Mouse (Mus musculus): Measurements from ENCODE around the gene Gpc6. TPM values are rescaled to one million over a fixed set of nuclear protein-coding genes. Genes with fewer than 3 reads are reported as not detected.

The Gpc6 gene
- polyA plus RNA-seq, 1 experiment from 2014 or later: 11.4 TPM

DNA sequence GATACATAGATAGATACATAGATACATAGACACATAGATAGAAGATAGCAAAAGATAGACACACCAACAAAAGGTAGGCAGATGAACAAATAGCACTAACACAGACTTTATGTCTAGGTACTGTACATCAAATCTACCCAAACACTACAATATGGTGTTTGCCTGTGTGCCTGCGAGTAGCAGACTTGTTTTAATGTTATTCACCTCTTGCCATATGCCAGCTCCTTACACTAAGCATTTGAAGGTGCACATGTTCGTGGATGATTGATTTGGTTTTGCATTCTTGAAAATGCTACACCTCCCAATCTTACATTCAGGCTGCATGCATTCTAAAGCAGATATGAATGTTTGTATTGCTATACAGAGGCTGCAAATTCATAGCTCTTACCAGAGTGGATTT is 680.6 kb downstream of the Gpc6 start:
- H3K9ac ChIP-seq (ENCODE audit: low read length): no peak overlapping the region
- H3K36me3 ChIP-seq (ENCODE audit: control insufficient read depth, insufficient read depth, low read length): no peaks in the 10 kb centered on the region
- H3K9me3 ChIP-seq (ENCODE audit: control insufficient read depth, low read length): no peaks in the 10 kb centered on the region
- H3K4me2 ChIP-seq (replicated peaks; ENCODE audit: low read depth): no peak overlapping the region
- ATAC-seq (ENCODE audit: low FRiP score, low TSS enrichment): no peak
- no peak overlapping the region for H3K27ac ChIP-seq (replicated peaks)
- no peak for TF ChIP-seq EP300 (optimal IDR thresholded peaks at IDR 0.05)
- H3K27me3 ChIP-seq (ENCODE audit: control insufficient read depth, insufficient read depth, low read length): no peaks in the 10 kb centered on the region
- DNase-seq (ENCODE audit: low spot score): no peak
- WGBS: 62% methylated on average over 2 of the region's 2 CpGs
- no peaks in the 10 kb centered on the region for H3K4me1 ChIP-seq (replicated peaks; ENCODE audit: control insufficient read depth, insufficient read depth)
- no peak overlapping the region for H3K4me3 ChIP-seq (ENCODE audit: low read depth, low read length)

DNA sequence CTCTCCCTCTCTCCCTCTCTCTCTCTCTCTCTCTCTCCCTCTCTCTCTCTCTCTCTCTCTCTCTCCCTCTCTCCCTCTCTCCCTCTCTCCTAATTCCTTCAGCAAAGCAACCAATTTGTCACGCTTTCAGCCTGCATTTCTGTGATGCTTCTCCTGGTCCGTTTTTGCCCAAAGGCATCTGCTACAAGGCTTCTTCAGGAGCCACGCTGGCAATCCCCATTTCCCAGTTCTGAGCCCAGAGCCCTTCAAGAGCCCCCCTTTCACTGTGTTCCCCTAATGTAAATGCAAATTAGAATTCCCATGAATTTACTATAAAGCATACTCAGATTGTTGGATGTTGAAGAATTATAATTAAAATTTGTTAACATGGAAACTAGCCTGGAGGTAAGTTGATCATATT is 686.0 kb downstream of the Gpc6 start:
- Histone ChIP-seq H3K27me3 (ENCODE audit: control insufficient read depth, insufficient read depth, low read length) (no peaks in the 10 kb centered on the region), H3K36me3 (ENCODE audit: control insufficient read depth, insufficient read depth, low read length) (no peaks in the 10 kb centered on the region), H3K27ac (replicated peaks) (no peak overlapping the region), H3K9ac (ENCODE audit: low read length) (no peak overlapping the region), H3K4me3 (ENCODE audit: low read depth, low read length) (no peak overlapping the region), H3K4me1 (replicated peaks; ENCODE audit: control insufficient read depth, insufficient read depth) (no peaks in the 10 kb centered on the region), H3K4me2 (replicated peaks; ENCODE audit: low read depth) (no peak overlapping the region), H3K9me3 (ENCODE audit: control insufficient read depth, low read length) (no peaks in the 10 kb centered on the region)
- WGBS: 77% methylated on average over 3 of the region's 3 CpGs
- DNase-seq (ENCODE audit: low spot score) (no peak), ATAC-seq (ENCODE audit: low FRiP score, low TSS enrichment) (no peak)
- TF ChIP-seq EP300 (optimal IDR thresholded peaks at IDR 0.05): no peak
- no peak for TF ChIP-seq CTCF (IDR thresholded peaks at IDR 0.05; ENCODE audit: low read depth)

DNA sequence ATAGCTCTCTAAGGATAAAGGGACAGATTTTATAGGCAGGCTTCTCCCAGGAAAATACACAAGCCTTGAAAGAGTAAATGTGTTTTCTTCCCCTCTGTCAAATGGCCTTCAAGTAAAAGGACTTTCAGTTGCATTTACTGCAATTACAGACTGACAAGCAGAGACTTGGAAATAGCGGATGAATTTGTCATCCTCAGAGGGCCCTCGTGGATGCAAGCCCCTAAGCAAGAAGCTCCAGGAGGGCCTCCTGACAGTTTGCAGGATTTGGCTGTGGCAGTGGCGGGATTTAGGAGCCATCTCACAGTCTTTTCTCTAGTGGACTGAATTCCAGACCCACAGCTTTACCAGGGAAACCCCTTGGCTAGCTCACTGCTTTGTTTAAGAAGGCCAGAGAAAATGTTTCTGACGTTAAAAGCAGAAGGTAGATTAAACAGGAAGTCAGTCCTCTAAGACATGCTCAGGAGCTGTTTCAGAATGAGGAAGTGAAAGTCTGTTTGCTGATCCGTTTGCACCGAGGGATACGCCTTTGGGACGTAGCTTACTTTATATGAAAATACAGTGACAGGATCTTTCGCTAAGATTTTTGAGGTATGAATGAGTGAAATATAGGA is 700.1 kb downstream of the Gpc6 start:
- Histone ChIP-seq H3K4me1 (replicated peaks; ENCODE audit: control insufficient read depth, insufficient read depth) (no peaks in the 10 kb centered on the region), H3K9ac (ENCODE audit: low read length) (no peak overlapping the region), H3K9me3 (ENCODE audit: control insufficient read depth, low read length) (no peaks in the 10 kb centered on the region), H3K27me3 (ENCODE audit: control insufficient read depth, insufficient read depth, low read length) (no peaks in the 10 kb centered on the region), H3K4me2 (replicated peaks; ENCODE audit: low read depth) (no peak overlapping the region), H3K36me3 (ENCODE audit: control insufficient read depth, insufficient read depth, low read length) (no peaks in the 10 kb centered on the region), H3K4me3 (ENCODE audit: low read depth, low read length) (no peak overlapping the region), H3K27ac (replicated peaks) (no peak overlapping the region)
- DNase-seq (ENCODE audit: low spot score) (no peak), ATAC-seq (ENCODE audit: low FRiP score, low TSS enrichment) (no peak)
- 55% methylated on average over 9 of the region's 9 CpGs for WGBS
- no peak for TF ChIP-seq EP300 (optimal IDR thresholded peaks at IDR 0.05)
- no peak for TF ChIP-seq CTCF (IDR thresholded peaks at IDR 0.05; ENCODE audit: low read depth)

- no peak for ATAC-seq (ENCODE audit: low FRiP score, low TSS enrichment)
- Histone ChIP-seq H3K9me3 (ENCODE audit: control insufficient read depth, low read length) (no peaks in the 10 kb centered on the region), H3K4me1 (replicated peaks; ENCODE audit: control insufficient read depth, insufficient read depth) (no peaks in the 10 kb centered on the region), H3K36me3 (ENCODE audit: control insufficient read depth, insufficient read depth, low read length) (no peaks in the 10 kb centered on the region), H3K4me2 (replicated peaks; ENCODE audit: low read depth) (no peak overlapping the region), H3K9ac (ENCODE audit: low read length) (no peak overlapping the region), H3K27ac (replicated peaks) (no peak overlapping the region), H3K4me3 (ENCODE audit: low read depth, low read length) (no peak overlapping the region), H3K27me3 (ENCODE audit: control insufficient read depth, insufficient read depth, low read length) (no peaks in the 10 kb centered on the region)
- no peak for DNase-seq (ENCODE audit: low spot score)
- TF ChIP-seq EP300 (optimal IDR thresholded peaks at IDR 0.05) (no peak), CTCF (IDR thresholded peaks at IDR 0.05; ENCODE audit: low read depth) (no peak)
- 87% methylated on average over 14 of the region's 14 CpGs for WGBS
These were observed 709.3 kb downstream of the Gpc6 start for GRCm38 (mm10) chr14:117634238-117634940.

DNA sequence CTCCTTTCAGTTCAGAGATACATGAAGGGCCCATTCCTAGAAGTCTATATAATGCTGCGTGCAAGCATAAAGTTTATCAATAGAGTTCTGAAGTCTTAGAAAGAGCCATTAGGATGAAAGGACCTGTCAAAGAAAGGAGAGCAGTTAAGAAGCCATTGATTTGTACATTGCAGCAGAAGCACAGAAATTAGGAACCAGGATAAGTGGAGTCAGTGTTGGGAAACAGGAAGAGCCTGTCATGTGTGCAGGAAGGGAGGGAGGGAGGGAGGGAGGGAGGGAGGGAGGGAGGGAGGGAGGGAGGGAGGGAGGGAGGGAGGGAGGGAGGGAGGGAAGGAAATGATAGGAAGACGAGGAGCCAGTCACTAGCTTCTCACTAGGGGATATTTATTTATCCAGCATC is 716.7 kb downstream of the Gpc6 start:
- 83% methylated on average over 2 of the region's 2 CpGs for WGBS
- no peak overlapping the region for H3K27ac ChIP-seq (replicated peaks)
- no peaks in the 10 kb centered on the region for H3K36me3 ChIP-seq (ENCODE audit: control insufficient read depth, insufficient read depth, low read length)
- no peaks in the 10 kb centered on the region for H3K27me3 ChIP-seq (ENCODE audit: control insufficient read depth, insufficient read depth, low read length)
- no peaks in the 10 kb centered on the region for H3K9me3 ChIP-seq (ENCODE audit: control insufficient read depth, low read length)
- no peaks in the 10 kb centered on the region for H3K4me1 ChIP-seq (replicated peaks; ENCODE audit: control insufficient read depth, insufficient read depth)
- no peak overlapping the region for H3K4me3 ChIP-seq (ENCODE audit: low read depth, low read length)
- no peak for TF ChIP-seq EP300 (optimal IDR thresholded peaks at IDR 0.05)
- no peak for TF ChIP-seq CTCF (IDR thresholded peaks at IDR 0.05; ENCODE audit: low read depth)
- DNase-seq (ENCODE audit: low spot score) (no peak), ATAC-seq (ENCODE audit: low FRiP score, low TSS enrichment) (no peak)
- no peak overlapping the region for H3K9ac ChIP-seq (ENCODE audit: low read length)
- H3K4me2 ChIP-seq (replicated peaks; ENCODE audit: low read depth): no peak overlapping the region

- ATAC-seq (ENCODE audit: low FRiP score, low TSS enrichment) (no peak), DNase-seq (ENCODE audit: low spot score) (no peak)
- no peaks in the 10 kb centered on the region for H3K4me1 ChIP-seq (replicated peaks; ENCODE audit: control insufficient read depth, insufficient read depth)
- H3K9ac ChIP-seq (ENCODE audit: low read length): no peak overlapping the region
- TF ChIP-seq CTCF (IDR thresholded peaks at IDR 0.05; ENCODE audit: low read depth): no peak
- TF ChIP-seq EP300 (optimal IDR thresholded peaks at IDR 0.05): no peak
- no peak overlapping the region for H3K4me2 ChIP-seq (replicated peaks; ENCODE audit: low read depth)
- H3K4me3 ChIP-seq (ENCODE audit: low read depth, low read length): no peak overlapping the region
- H3K27me3 ChIP-seq (ENCODE audit: control insufficient read depth, insufficient read depth, low read length): no peaks in the 10 kb centered on the region
- 79% methylated on average over 1 of the region's 1 CpGs for WGBS
- H3K9me3 ChIP-seq (ENCODE audit: control insufficient read depth, low read length): no peaks in the 10 kb centered on the region
- no peak overlapping the region for H3K27ac ChIP-seq (replicated peaks)
- H3K36me3 ChIP-seq (ENCODE audit: control insufficient read depth, insufficient read depth, low read length): no peaks in the 10 kb centered on the region
These were observed 718.0 kb downstream of the Gpc6 start for GRCm38 (mm10) chr14:117643069-117643468.

Data from stomach, postnatal 0 days (tissue).